Mouse (Mus musculus) testis, adult 2 months (tissue): ENCODE measurements around the gene Efcab5.

Source experiments
- CTCF ChIP-seq: fragments of 200-500 bp; IDR thresholded peaks from 2 replicates; pipeline ENCODE4 v1.5.1; 2012; ENCODE audit warnings: low read depth, mild to moderate bottlenecking, inconsistent platforms, low read length, moderate library complexity; ENCODE audit not compliant: control insufficient read depth, insufficient read depth, insufficient replicate concordance
- POLR2A ChIP-seq: fragments of 200-500 bp; IDR thresholded peaks from 2 replicates; pipeline ENCODE4 v1.6.1; 2012; ENCODE audit warnings: low read depth, mild to moderate bottlenecking, inconsistent platforms, low read length, moderate library complexity; ENCODE audit not compliant: control insufficient read depth

- TF ChIP-seq CTCF (no peak), POLR2A (no peak)
Measured at GRCm38 (mm10) chr11:77096991-77097390, 91.8 kb downstream of the Efcab5 start.
